Mouse (Mus musculus): ENCODE results near the gene Tmem221. TPM values are rescaled to one million over a fixed set of nuclear protein-coding genes. Genes with fewer than 3 reads are reported as not detected.

The Tmem221 gene
- polyA plus RNA-seq, 1 experiment, result 0.20 TPM

DNA sequence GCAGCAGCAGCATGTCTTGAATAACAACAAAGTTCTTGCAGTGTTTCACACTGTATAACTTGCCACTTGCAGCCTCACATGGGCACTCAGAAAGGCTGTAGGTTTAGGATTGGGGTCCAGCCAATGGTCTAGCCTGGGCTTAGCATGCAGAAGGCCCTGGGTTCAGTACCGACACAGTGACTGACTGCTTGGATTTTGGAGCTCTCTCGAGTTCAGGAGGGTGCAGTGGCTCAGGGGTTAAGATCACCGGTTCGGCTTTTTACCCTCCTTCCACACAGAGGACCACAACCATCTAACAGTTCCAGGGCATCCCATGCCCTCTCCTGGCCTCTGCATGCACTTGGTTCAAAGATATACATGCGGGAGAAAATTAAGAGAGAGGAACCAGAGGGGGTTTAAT lies 32.3 kb upstream of the Tmem221 start:
- Histone ChIP-seq H3K4me3 (peak overlapping the region; percentile 73), H3ac (ENCODE audit: control insufficient read depth, insufficient read length) (peak overlapping the region; percentile 88), H3K79me2 (ENCODE audit: control insufficient read depth, insufficient read depth) (peaks cover 8% of the 10 kb centered on the region), H3K4me2 (ENCODE audit: low read depth) (peak overlapping the region; percentile 74), H3K36me3 (ENCODE audit: control insufficient read depth, insufficient read depth) (no peaks in the 10 kb centered on the region), H3K27me3 (ENCODE audit: control insufficient read depth, insufficient read depth, insufficient read length) (no peaks in the 10 kb centered on the region)
- TF ChIP-seq E2F4 (IDR thresholded peaks at IDR 0.05; ENCODE audit: insufficient read depth) (no peak), MYOD1 (IDR thresholded peaks at IDR 0.05; ENCODE audit: control insufficient read depth in 1 of 3, insufficient read length in 2 of 3, low read depth in 2 of 3) (no peak), SRF (IDR thresholded peaks at IDR 0.05; ENCODE audit: control insufficient read depth, insufficient read length, low read depth) (no peak), POLR2A (IDR thresholded peaks at IDR 0.05; ENCODE audit: insufficient read length, low read depth) (no peak), POLR2AphosphoS2 (IDR thresholded peaks at IDR 0.05; ENCODE audit: insufficient read length, low read depth) (no peak), CEBPB (IDR thresholded peaks at IDR 0.05; ENCODE audit: insufficient read depth, poor library complexity, severe bottlenecking) (no peak)

DNA sequence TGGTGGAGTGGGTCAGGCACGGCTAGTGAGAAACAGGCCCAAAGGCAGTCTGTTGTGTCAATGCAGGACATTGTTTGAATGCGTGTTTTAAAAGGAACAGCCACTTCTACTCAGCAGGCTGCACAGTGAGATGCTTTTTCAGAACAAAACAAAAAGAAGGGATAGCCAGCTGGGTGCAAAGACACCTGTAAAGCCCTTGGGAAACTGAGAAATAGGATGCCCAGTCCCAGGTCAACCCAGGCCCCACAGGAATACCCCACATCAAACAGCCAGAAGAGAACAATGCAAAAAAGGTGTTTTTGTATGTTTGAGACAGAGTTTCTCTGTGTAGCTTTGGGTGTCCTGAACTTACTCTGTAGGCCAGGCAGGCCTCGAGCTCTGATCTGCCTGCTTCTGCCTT lies 30.1 kb upstream of the Tmem221 start:
- H3K79me2 ChIP-seq (ENCODE audit: control insufficient read depth, insufficient read depth), result peaks cover 8% of the 10 kb centered on the region
- H3K4me3 ChIP-seq, result no peak overlapping the region
- H3K4me2 ChIP-seq (ENCODE audit: low read depth), result no peak overlapping the region
- TF ChIP-seq REST (IDR thresholded peaks at IDR 0.05; ENCODE audit: insufficient read depth, insufficient read length), result no peak
- no peak for TF ChIP-seq E2F4 (IDR thresholded peaks at IDR 0.05; ENCODE audit: insufficient read depth)
- no peak for TF ChIP-seq TCF3 (IDR thresholded peaks at IDR 0.05; ENCODE audit: insufficient read length, low read depth)
- no peak for TF ChIP-seq SRF (IDR thresholded peaks at IDR 0.05; ENCODE audit: control insufficient read depth, insufficient read length, low read depth)
- no peak for TF ChIP-seq USF1 (IDR thresholded peaks at IDR 0.05; ENCODE audit: low read depth)
- TF ChIP-seq POLR2A (IDR thresholded peaks at IDR 0.05; ENCODE audit: insufficient read length, low read depth), result no peak
- TF ChIP-seq MAX (IDR thresholded peaks at IDR 0.05; ENCODE audit: low read depth), result no peak
- no peak for TF ChIP-seq POLR2AphosphoS2 (IDR thresholded peaks at IDR 0.05; ENCODE audit: insufficient read length, low read depth)
- H3ac ChIP-seq (ENCODE audit: control insufficient read depth, insufficient read length), result no peak overlapping the region
- H3K27me3 ChIP-seq (ENCODE audit: control insufficient read depth, insufficient read depth, insufficient read length), result no peaks in the 10 kb centered on the region
- H3K36me3 ChIP-seq (ENCODE audit: control insufficient read depth, insufficient read depth), result no peaks in the 10 kb centered on the region

- Histone ChIP-seq H3K4me2 (ENCODE audit: low read depth) (no peak overlapping the region), H3K27me3 (ENCODE audit: control insufficient read depth, insufficient read depth, insufficient read length) (no peaks in the 10 kb centered on the region), H3K36me3 (ENCODE audit: control insufficient read depth, insufficient read depth) (no peaks in the 10 kb centered on the region), H3ac (ENCODE audit: control insufficient read depth, insufficient read length) (no peak overlapping the region), H3K79me2 (ENCODE audit: control insufficient read depth, insufficient read depth) (no peaks in the 10 kb centered on the region), H3K4me3 (no peak overlapping the region)
- TF ChIP-seq CEBPB (IDR thresholded peaks at IDR 0.05; ENCODE audit: insufficient read depth, poor library complexity, severe bottlenecking), result no peak
- no peak for TF ChIP-seq TCF3 (IDR thresholded peaks at IDR 0.05; ENCODE audit: insufficient read length, low read depth)
- TF ChIP-seq TCF12 (IDR thresholded peaks at IDR 0.05; ENCODE audit: insufficient read depth, poor library complexity, severe bottlenecking), result no peak
These were observed 28.2 kb upstream of the Tmem221 start for GRCm38 (mm10) chr8:71586891-71587290.

DNA sequence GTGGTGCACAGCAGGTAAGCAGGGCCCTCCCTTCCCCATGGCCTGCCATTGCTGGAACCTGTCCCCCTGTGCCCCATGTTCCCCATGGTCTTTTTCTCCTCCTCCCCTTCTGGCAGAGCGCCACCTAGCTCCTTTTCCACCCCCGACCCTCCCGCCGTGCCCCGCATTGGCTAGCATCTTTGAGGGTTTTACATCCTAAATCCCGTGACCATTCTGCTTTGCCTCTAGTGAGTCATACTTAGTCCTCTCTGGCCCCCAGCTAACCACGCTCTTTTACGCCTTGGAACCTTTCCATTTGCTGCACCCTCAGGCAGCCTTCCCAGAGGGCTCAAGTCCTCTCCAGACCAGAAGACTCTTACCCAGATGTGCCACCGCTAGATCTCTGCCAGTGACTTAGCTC lies 21.5 kb upstream of the Tmem221 start:
- Histone ChIP-seq H3K36me3 (ENCODE audit: control insufficient read depth, insufficient read depth) (no peaks in the 10 kb centered on the region), H3ac (ENCODE audit: control insufficient read depth, insufficient read length) (no peak overlapping the region), H3K79me2 (ENCODE audit: control insufficient read depth, insufficient read depth) (no peaks in the 10 kb centered on the region), H3K4me3 (peak overlapping the region; percentile 50), H3K27me3 (ENCODE audit: control insufficient read depth, insufficient read depth, insufficient read length) (no peaks in the 10 kb centered on the region), H3K4me2 (ENCODE audit: low read depth) (peak overlapping the region; percentile 87)
- no peak for TF ChIP-seq POLR2A (IDR thresholded peaks at IDR 0.05; ENCODE audit: insufficient read length, low read depth)
- no peak for TF ChIP-seq E2F4 (IDR thresholded peaks at IDR 0.05; ENCODE audit: insufficient read depth)
- TF ChIP-seq USF1 (IDR thresholded peaks at IDR 0.05; ENCODE audit: low read depth), result peak; percentile 33
- TF ChIP-seq TCF3 (IDR thresholded peaks at IDR 0.05; ENCODE audit: insufficient read length, low read depth), result no peak
- TF ChIP-seq MAX (IDR thresholded peaks at IDR 0.05; ENCODE audit: low read depth), result no peak
- no peak for TF ChIP-seq REST (IDR thresholded peaks at IDR 0.05; ENCODE audit: insufficient read depth, insufficient read length)

DNA sequence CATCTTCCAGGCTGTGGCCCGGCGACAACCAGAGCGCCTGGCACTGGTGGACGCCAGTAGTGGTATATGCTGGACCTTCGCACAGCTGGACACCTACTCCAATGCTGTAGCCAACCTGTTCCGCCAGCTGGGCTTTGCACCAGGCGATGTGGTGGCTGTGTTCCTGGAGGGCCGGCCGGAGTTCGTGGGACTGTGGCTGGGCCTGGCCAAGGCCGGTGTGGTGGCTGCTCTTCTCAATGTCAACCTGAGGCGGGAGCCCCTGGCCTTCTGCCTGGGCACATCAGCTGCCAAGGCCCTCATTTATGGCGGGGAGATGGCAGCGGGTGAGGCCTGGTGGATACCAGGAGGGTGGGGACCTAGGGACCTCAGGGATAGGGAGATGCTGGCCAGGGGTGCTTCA lies 20.8 kb upstream of the Tmem221 start:
- Histone ChIP-seq H3K4me2 (ENCODE audit: low read depth) (peak overlapping the region; percentile 87), H3K27me3 (ENCODE audit: control insufficient read depth, insufficient read depth, insufficient read length) (no peaks in the 10 kb centered on the region), H3K79me2 (ENCODE audit: control insufficient read depth, insufficient read depth) (no peaks in the 10 kb centered on the region), H3K36me3 (ENCODE audit: control insufficient read depth, insufficient read depth) (no peaks in the 10 kb centered on the region), H3K4me3 (peak overlapping the region; percentile 50), H3ac (ENCODE audit: control insufficient read depth, insufficient read length) (peak overlapping the region; percentile 5)
- TF ChIP-seq POLR2A (IDR thresholded peaks at IDR 0.05; ENCODE audit: insufficient read length, low read depth) (peak; percentile 48), MYOG (IDR thresholded peaks at IDR 0.05; ENCODE audit: control insufficient read depth in 1 of 3, insufficient read depth in 1 of 3, insufficient read length in 2 of 3, low read depth in 2 of 3) (peak in 1 of 3 experiments; percentile 6), TCF3 (IDR thresholded peaks at IDR 0.05; ENCODE audit: insufficient read length, low read depth) (no peak), MYOD1 (IDR thresholded peaks at IDR 0.05; ENCODE audit: control insufficient read depth in 1 of 3, insufficient read length in 2 of 3, low read depth in 2 of 3) (no peak)

- H3K4me3 ChIP-seq, result peak overlapping the region; percentile 50
- H3K79me2 ChIP-seq (ENCODE audit: control insufficient read depth, insufficient read depth), result no peaks in the 10 kb centered on the region
- TF ChIP-seq CEBPB (IDR thresholded peaks at IDR 0.05; ENCODE audit: insufficient read depth, poor library complexity, severe bottlenecking) (no peak), TCF3 (IDR thresholded peaks at IDR 0.05; ENCODE audit: insufficient read length, low read depth) (no peak), MAX (IDR thresholded peaks at IDR 0.05; ENCODE audit: low read depth) (no peak), POLR2A (IDR thresholded peaks at IDR 0.05; ENCODE audit: insufficient read length, low read depth) (no peak), MYOD1 (IDR thresholded peaks at IDR 0.05; ENCODE audit: control insufficient read depth in 1 of 3, insufficient read length in 2 of 3, low read depth in 2 of 3) (no peak), E2F4 (IDR thresholded peaks at IDR 0.05; ENCODE audit: insufficient read depth) (no peak), REST (IDR thresholded peaks at IDR 0.05; ENCODE audit: insufficient read depth, insufficient read length) (no peak), SRF (IDR thresholded peaks at IDR 0.05; ENCODE audit: control insufficient read depth, insufficient read length, low read depth) (no peak), POLR2AphosphoS2 (IDR thresholded peaks at IDR 0.05; ENCODE audit: insufficient read length, low read depth) (no peak), MYOG (IDR thresholded peaks at IDR 0.05; ENCODE audit: control insufficient read depth in 1 of 3, insufficient read depth in 1 of 3, insufficient read length in 2 of 3, low read depth in 2 of 3) (no peak), USF1 (IDR thresholded peaks at IDR 0.05; ENCODE audit: low read depth) (no peak), TCF12 (IDR thresholded peaks at IDR 0.05; ENCODE audit: insufficient read depth, poor library complexity, severe bottlenecking) (no peak)
- peak overlapping the region; percentile 5 for H3ac ChIP-seq (ENCODE audit: control insufficient read depth, insufficient read length)
- H3K27me3 ChIP-seq (ENCODE audit: control insufficient read depth, insufficient read depth, insufficient read length), result no peaks in the 10 kb centered on the region
- no peaks in the 10 kb centered on the region for H3K36me3 ChIP-seq (ENCODE audit: control insufficient read depth, insufficient read depth)
- peak overlapping the region; percentile 87 for H3K4me2 ChIP-seq (ENCODE audit: low read depth)
These were observed 20.3 kb upstream of the Tmem221 start for GRCm38 (mm10) chr8:71579009-71579408.

All from myocyte (in vitro differentiated cells).